Mouse (Mus musculus): ENCODE results near the gene Ascc1. TPM values are rescaled to one million over a fixed set of nuclear protein-coding genes. Genes with fewer than 3 reads are reported as not detected.
A peak's percentile ranks its signal among the peaks of the same experiment; 100 is the strongest.

Gene Ascc1
- polyA plus RNA-seq, 1 experiment from 2014 or later, result 36.1 TPM

- peaks cover 58% of the 10 kb centered on the region for H3K4me1 ChIP-seq (replicated peaks)
- WGBS, result 44% methylated on average over 3 of the region's 3 CpGs
- peak overlapping the region; percentile 84 for H3K27ac ChIP-seq
- no peaks in the 10 kb centered on the region for H3K36me3 ChIP-seq
- H3K4me2 ChIP-seq, result peak overlapping the region; percentile 21; the same call in 1 of the 2 replicates
- H3K9me3 ChIP-seq (replicated peaks), result no peaks in the 10 kb centered on the region
- no peaks in the 10 kb centered on the region for H3K27me3 ChIP-seq
- H3K9ac ChIP-seq, result no peak overlapping the region
- ATAC-seq (replicated peaks; ENCODE audit: insufficient number of reproducible peaks, insufficient read depth, low FRiP score, low read depth), result peak; percentile 63; the same call in 1 of the 2 replicates
- H3K4me3 ChIP-seq, result no peak overlapping the region
Observed at GRCm38 (mm10) chr10:60080171-60080570, 77.6 kb downstream of the Ascc1 start.

GRCm38 (mm10) chr10:60080601-60080981, 78.0 kb downstream of the Ascc1 start:
- no peak for ATAC-seq (replicated peaks; ENCODE audit: insufficient number of reproducible peaks, insufficient read depth, low FRiP score, low read depth)
- H3K4me3 ChIP-seq, result no peak overlapping the region
- peak overlapping the region; percentile 84 for H3K27ac ChIP-seq
- H3K9ac ChIP-seq, result no peak overlapping the region
- no peaks in the 10 kb centered on the region for H3K36me3 ChIP-seq
- H3K4me2 ChIP-seq, result peak overlapping the region; percentile 21; the same call in 1 of the 2 replicates
- 19% methylated on average over 5 of the region's 5 CpGs for WGBS
- no peaks in the 10 kb centered on the region for H3K9me3 ChIP-seq (replicated peaks)
- H3K4me1 ChIP-seq (replicated peaks), result peaks cover 60% of the 10 kb centered on the region
- no peaks in the 10 kb centered on the region for H3K27me3 ChIP-seq

- no peaks in the 10 kb centered on the region for H3K36me3 ChIP-seq
- no peak overlapping the region for H3K4me3 ChIP-seq
- H3K9me3 ChIP-seq (replicated peaks), result no peaks in the 10 kb centered on the region
- H3K27me3 ChIP-seq, result no peaks in the 10 kb centered on the region
- 37% methylated on average over 21 of the region's 21 CpGs for WGBS
- H3K4me2 ChIP-seq, result peak overlapping the region; percentile 21; the same call in 1 of the 2 replicates
- peaks cover 65% of the 10 kb centered on the region for H3K4me1 ChIP-seq (replicated peaks)
- H3K27ac ChIP-seq, result peak overlapping the region; percentile 84
- ATAC-seq (replicated peaks; ENCODE audit: insufficient number of reproducible peaks, insufficient read depth, low FRiP score, low read depth), result peak; percentile 12; the same call in 1 of the 2 replicates
- H3K9ac ChIP-seq, result no peak overlapping the region
Observed at GRCm38 (mm10) chr10:60080982-60081825, 78.6 kb downstream of the Ascc1 start.

GRCm38 (mm10) chr10:60081905-60082304, 79.3 kb downstream of the Ascc1 start:
- peak; percentile 37 for ATAC-seq (replicated peaks; ENCODE audit: insufficient number of reproducible peaks, insufficient read depth, low FRiP score, low read depth)
- Histone ChIP-seq H3K9me3 (replicated peaks) (no peaks in the 10 kb centered on the region), H3K27me3 (peaks cover 3% of the 10 kb centered on the region; the same call in 1 of the 2 replicates), H3K4me1 (replicated peaks) (peaks cover 65% of the 10 kb centered on the region), H3K9ac (no peak overlapping the region), H3K36me3 (no peaks in the 10 kb centered on the region), H3K4me2 (no peak overlapping the region), H3K27ac (peak overlapping the region; percentile 84), H3K4me3 (no peak overlapping the region)
- 24% methylated on average over 5 of the region's 5 CpGs for WGBS

- no peak overlapping the region for H3K9ac ChIP-seq
- H3K4me1 ChIP-seq (replicated peaks), result peaks cover 47% of the 10 kb centered on the region
- H3K4me3 ChIP-seq, result no peak overlapping the region
- no peak overlapping the region for H3K4me2 ChIP-seq
- peaks cover 13% of the 10 kb centered on the region for H3K27me3 ChIP-seq
- H3K36me3 ChIP-seq, result no peaks in the 10 kb centered on the region
- ATAC-seq (replicated peaks; ENCODE audit: insufficient number of reproducible peaks, insufficient read depth, low FRiP score, low read depth), result no peak
- WGBS, result 64% methylated on average over 4 of the region's 4 CpGs
- H3K27ac ChIP-seq, result no peak overlapping the region
- H3K9me3 ChIP-seq (replicated peaks), result no peaks in the 10 kb centered on the region
Observed at GRCm38 (mm10) chr10:60084065-60084464, 81.5 kb downstream of the Ascc1 start.

GRCm38 (mm10) chr10:60092311-60092710, 89.7 kb downstream of the Ascc1 start:
- 78% methylated on average over 2 of the region's 2 CpGs for WGBS
- Histone ChIP-seq H3K27me3 (peaks cover 20% of the 10 kb centered on the region), H3K27ac (no peak overlapping the region), H3K9ac (no peak overlapping the region), H3K9me3 (replicated peaks) (no peaks in the 10 kb centered on the region), H3K4me1 (replicated peaks) (no peaks in the 10 kb centered on the region), H3K4me3 (no peak overlapping the region), H3K4me2 (no peak overlapping the region), H3K36me3 (no peaks in the 10 kb centered on the region)
- no peak for ATAC-seq (replicated peaks; ENCODE audit: insufficient number of reproducible peaks, insufficient read depth, low FRiP score, low read depth)

- no peak for ATAC-seq (replicated peaks; ENCODE audit: insufficient number of reproducible peaks, insufficient read depth, low FRiP score, low read depth)
- no peak overlapping the region for H3K9ac ChIP-seq
- H3K4me1 ChIP-seq (replicated peaks), result no peaks in the 10 kb centered on the region
- no peak overlapping the region for H3K4me3 ChIP-seq
- WGBS, result 83% methylated on average over 2 of the region's 2 CpGs
- peaks cover 2% of the 10 kb centered on the region; the same call in 1 of the 2 replicates for H3K36me3 ChIP-seq
- H3K27ac ChIP-seq, result no peak overlapping the region
- H3K4me2 ChIP-seq, result no peak overlapping the region
- no peaks in the 10 kb centered on the region for H3K9me3 ChIP-seq (replicated peaks)
- H3K27me3 ChIP-seq, result peaks cover 11% of the 10 kb centered on the region
Observed at GRCm38 (mm10) chr10:60093751-60094150, 91.1 kb downstream of the Ascc1 start.

GRCm38 (mm10) chr10:60095558-60095957, 93.0 kb downstream of the Ascc1 start:
- ATAC-seq (replicated peaks; ENCODE audit: insufficient number of reproducible peaks, insufficient read depth, low FRiP score, low read depth), result no peak
- Histone ChIP-seq H3K27me3 (peaks cover 8% of the 10 kb centered on the region), H3K9me3 (replicated peaks) (no peaks in the 10 kb centered on the region), H3K9ac (no peak overlapping the region), H3K4me1 (replicated peaks) (no peaks in the 10 kb centered on the region), H3K4me2 (no peak overlapping the region), H3K36me3 (peaks cover 3% of the 10 kb centered on the region), H3K4me3 (no peak overlapping the region), H3K27ac (no peak overlapping the region)
- WGBS, result 95% methylated on average over 2 of the region's 2 CpGs

GRCm38 (mm10) chr10:60096302-60096701, 93.7 kb downstream of the Ascc1 start:
- Histone ChIP-seq H3K4me2 (no peak overlapping the region), H3K9me3 (replicated peaks) (no peaks in the 10 kb centered on the region), H3K4me1 (replicated peaks) (no peaks in the 10 kb centered on the region), H3K9ac (no peak overlapping the region), H3K27me3 (peaks cover 8% of the 10 kb centered on the region), H3K4me3 (no peak overlapping the region), H3K27ac (no peak overlapping the region), H3K36me3 (peaks cover 3% of the 10 kb centered on the region)
- whole genome bisulfite sequencing, result 75% methylated on average over 1 of the region's 1 CpGs
- ATAC-seq (replicated peaks; ENCODE audit: insufficient number of reproducible peaks, insufficient read depth, low FRiP score, low read depth), result no peak

- Histone ChIP-seq H3K9me3 (replicated peaks) (no peaks in the 10 kb centered on the region), H3K4me2 (no peak overlapping the region), H3K9ac (no peak overlapping the region), H3K27me3 (peaks cover 8% of the 10 kb centered on the region), H3K4me1 (replicated peaks) (no peaks in the 10 kb centered on the region), H3K27ac (no peak overlapping the region), H3K36me3 (peaks cover 3% of the 10 kb centered on the region), H3K4me3 (no peak overlapping the region)
- no peak for ATAC-seq (replicated peaks; ENCODE audit: insufficient number of reproducible peaks, insufficient read depth, low FRiP score, low read depth)
- WGBS, result 84% methylated on average over 9 of the region's 9 CpGs
Observed at GRCm38 (mm10) chr10:60097146-60097545, 94.5 kb downstream of the Ascc1 start.

GRCm38 (mm10) chr10:60097774-60098173, 95.2 kb downstream of the Ascc1 start:
- 74% methylated on average over 5 of the region's 5 CpGs for WGBS
- ATAC-seq (replicated peaks; ENCODE audit: insufficient number of reproducible peaks, insufficient read depth, low FRiP score, low read depth), result no peak
- H3K4me3 ChIP-seq, result no peak overlapping the region
- no peak overlapping the region for H3K9ac ChIP-seq
- H3K4me1 ChIP-seq (replicated peaks), result no peaks in the 10 kb centered on the region
- peaks cover 3% of the 10 kb centered on the region for H3K36me3 ChIP-seq
- peaks cover 8% of the 10 kb centered on the region for H3K27me3 ChIP-seq
- H3K4me2 ChIP-seq, result no peak overlapping the region
- H3K27ac ChIP-seq, result no peak overlapping the region
- no peaks in the 10 kb centered on the region for H3K9me3 ChIP-seq (replicated peaks)
